Mouse (Mus musculus) G1E (cell line): Measurements from ENCODE around the gene Tmem202. TPM values are rescaled to one million over a fixed set of nuclear protein-coding genes. Genes with fewer than 3 reads are reported as not detected.

Experiments used
- ATAC-seq: 2 replicates; pipeline ENCODE4 v1.8.0; 2016; ENCODE audit warnings: mild to moderate bottlenecking; ENCODE audit not compliant: insufficient number of reproducible peaks, poor library complexity, low FRiP score, severe bottlenecking; ENCODE audit errors: extremely low read depth
- DNase-seq: peaks from one replicate; pipeline ENCODE4 v3.0.0; 2012; ENCODE audit warnings: low spot score
- H3K27me3 ChIP-seq: 2 replicates; pipeline ENCODE4 v1.6.1; 2012; ENCODE audit warnings: mild to moderate bottlenecking, low read length, inconsistent platforms; ENCODE audit not compliant: insufficient read depth
- H3K36me3 ChIP-seq: replicated peaks from 2 replicates; pipeline ENCODE3; 2012; ENCODE audit warnings: mild to moderate bottlenecking, inconsistent platforms
- H3K4me1 ChIP-seq: 2 replicates; pipeline ENCODE4 v1.6.1; 2012; ENCODE audit warnings: low read depth, low read length, inconsistent platforms, mixed read lengths; ENCODE audit not compliant: insufficient read depth
- H3K4me3 ChIP-seq: 2 replicates; pipeline ENCODE4 v1.5.1; 2012; ENCODE audit warnings: low read depth, mild to moderate bottlenecking, inconsistent platforms, low read length, moderate library complexity, mixed read lengths
- H3K9me3 ChIP-seq: replicated peaks from 2 replicates; pipeline ENCODE4 v1.6.1; 2012; ENCODE audit warnings: inconsistent platforms
- CTCF ChIP-seq: IDR thresholded peaks from 2 replicates; pipeline ENCODE4 v1.5.1; 2012; ENCODE audit warnings: low read depth, low read length, inconsistent platforms, mixed read lengths
- GATA1 ChIP-seq: IDR thresholded peaks from 2 replicates; pipeline ENCODE4 v1.6.1; 2012; ENCODE audit warnings: borderline replicate concordance, low read length, inconsistent platforms, mixed read lengths
- GATA2 ChIP-seq: IDR thresholded peaks from 2 replicates; pipeline ENCODE4 v1.6.1; 2012; ENCODE audit warnings: low read depth, low read length, inconsistent platforms, borderline replicate concordance
- POLR2AphosphoS5 ChIP-seq: IDR thresholded peaks from 2 replicates; pipeline ENCODE4 v1.6.1; 2012; ENCODE audit warnings: low read depth, low read length, inconsistent platforms; ENCODE audit not compliant: insufficient replicate concordance
- TAL1 ChIP-seq: conservative IDR thresholded peaks from 2 replicates; pipeline ENCODE4 v1.6.1; 2012; ENCODE audit warnings: low read depth, low read length, inconsistent platforms, mixed read lengths
- polyA plus RNA-seq: library from polyadenylated mRNA; stranded (reverse); fragments of >175 nt; gene quantifications from 2 replicates; pipeline ENCODE4 v1.2.3, GENCODE M21; 2012
- total RNA-seq, 2 experiments: library from RNA; stranded (forward) in 1 of 2; stranded (reverse) in 1 of 2; fragments of 200-1000 nt in 1 of 2; fragments of >200 nt in 1 of 2; fragmentation: Nextera tagmentation in 1 of 2; gene quantifications; 2 replicates each; pipeline ENCODE4 v1.2.3; 2014 to 2017

The Tmem202 gene
- total and polyA plus RNA-seq, 3 experiments = not detected

DNA sequence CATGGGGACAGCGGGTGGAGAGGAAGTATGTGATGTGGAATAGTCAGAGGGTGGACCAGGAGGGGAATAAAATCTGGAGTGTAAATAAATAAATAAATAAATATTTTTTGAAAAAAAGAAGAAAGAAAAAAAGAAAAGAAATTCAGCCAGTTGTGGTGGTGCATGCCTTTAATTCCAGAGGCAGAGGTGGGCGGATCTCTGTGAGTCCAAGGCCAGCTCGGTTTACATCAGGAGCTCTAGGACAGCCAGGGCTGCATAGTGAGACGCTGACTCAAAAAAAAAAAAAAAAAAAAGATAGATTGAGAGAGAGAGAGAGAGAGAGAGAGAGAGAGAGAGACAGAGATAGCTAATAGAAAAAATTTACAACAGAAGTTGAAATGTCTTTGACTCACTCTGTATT is 27.3 kb downstream of the Tmem202 start:
- ATAC-seq (no peak), DNase-seq (no peak)
- Histone ChIP-seq H3K36me3 (no peaks in the 10 kb centered on the region), H3K9me3 (no peaks in the 10 kb centered on the region), H3K27me3 (peaks cover 10% of the 10 kb centered on the region), H3K4me3 (no peak overlapping the region), H3K4me1 (no peaks in the 10 kb centered on the region)
- no peak for TF ChIP-seq POLR2AphosphoS5
- no peak for TF ChIP-seq TAL1

DNA sequence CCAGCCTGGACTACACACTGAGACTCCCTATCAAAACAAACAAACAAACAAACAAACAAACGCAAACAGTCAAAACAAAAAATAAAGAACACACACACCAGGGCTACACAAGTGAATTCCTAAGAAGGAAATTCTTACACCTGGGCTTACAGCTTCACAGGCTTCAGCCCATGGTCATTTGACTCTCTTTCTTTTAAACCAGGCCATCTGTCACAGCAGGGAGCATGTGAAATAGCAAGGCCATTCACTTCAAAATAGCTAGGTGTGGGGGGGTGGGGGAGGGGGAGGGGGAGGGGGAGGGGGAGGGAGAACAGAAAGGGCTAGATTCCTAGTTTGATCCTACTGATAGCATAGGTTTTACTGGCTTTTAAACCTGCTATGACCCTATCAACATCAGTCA is 31.5 kb downstream of the Tmem202 start:
- Histone ChIP-seq H3K4me3 (no peak overlapping the region), H3K27me3 (peaks cover 2% of the 10 kb centered on the region; the same call in 1 of the 2 replicates), H3K4me1 (no peaks in the 10 kb centered on the region), H3K9me3 (no peaks in the 10 kb centered on the region), H3K36me3 (no peaks in the 10 kb centered on the region)
- ATAC-seq = no peak
- no peak for TF ChIP-seq POLR2AphosphoS5
- no peak for TF ChIP-seq GATA1
- TF ChIP-seq TAL1 = no peak
- TF ChIP-seq CTCF = no peak
- no peak for TF ChIP-seq GATA2
- no peak for DNase-seq

DNA sequence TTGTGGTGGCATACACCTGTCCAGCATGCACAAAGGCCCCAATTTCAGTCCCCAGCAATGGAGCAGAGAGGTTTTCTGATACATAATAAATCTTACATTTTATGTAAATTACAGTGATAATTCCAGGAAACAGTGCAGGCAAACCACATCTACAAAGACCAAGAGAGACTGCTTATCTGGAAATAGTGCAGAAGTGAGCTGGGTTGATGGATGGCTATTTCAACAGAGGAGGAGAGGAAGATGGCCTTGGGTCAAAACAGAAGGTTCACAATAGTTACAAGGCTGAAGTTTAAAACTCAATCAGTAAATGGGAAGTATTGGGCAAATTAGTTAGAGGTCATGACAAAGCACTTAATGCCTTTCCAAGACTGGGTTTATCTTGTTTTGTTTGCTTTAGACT is 52.3 kb downstream of the Tmem202 start:
- Histone ChIP-seq H3K36me3 (peaks cover 6% of the 10 kb centered on the region), H3K4me1 (peaks cover 15% of the 10 kb centered on the region; the same call in 1 of the 2 replicates), H3K27me3 (no peaks in the 10 kb centered on the region), H3K4me3 (peak overlapping the region; percentile 97), H3K9me3 (no peaks in the 10 kb centered on the region)
- no peak for TF ChIP-seq TAL1
- TF ChIP-seq CTCF = no peak
- TF ChIP-seq GATA1 = no peak
- no peak for TF ChIP-seq POLR2AphosphoS5
- no peak for DNase-seq
- no peak for ATAC-seq

DNA sequence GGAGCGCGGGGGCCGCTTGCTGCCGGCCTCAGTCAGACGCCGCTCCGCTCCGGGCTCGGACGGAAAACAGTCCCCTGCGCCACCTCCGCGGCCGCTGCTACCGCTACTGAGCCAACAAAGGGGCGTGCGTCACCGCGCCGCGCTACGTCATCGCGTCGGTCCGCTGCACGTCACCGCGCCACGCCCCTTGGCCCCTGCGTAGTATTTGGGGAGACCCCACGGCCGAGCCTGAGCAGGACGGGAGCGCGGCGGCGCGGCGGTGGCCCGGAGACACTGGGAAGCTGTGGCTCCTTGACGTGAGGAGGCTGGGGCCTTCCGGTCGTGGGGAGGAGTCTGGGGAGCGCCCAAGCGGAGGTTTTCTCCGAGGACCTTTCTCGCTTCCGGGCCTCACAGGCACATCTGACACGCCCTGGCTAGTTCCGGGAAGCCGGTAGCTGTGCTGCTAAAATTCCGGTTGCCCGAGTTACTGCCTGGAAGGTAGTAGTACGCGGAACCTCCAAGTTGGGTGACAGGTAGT is 53.0 kb downstream of the Tmem202 start, which contains the start of gene Arih1:
Arih1 (minus strand) TSS at position 70 of the 517 bp plus-strand sequence.
- H3K4me1 ChIP-seq = peaks cover 16% of the 10 kb centered on the region; the same call in 1 of the 2 replicates
- peak within 1 kb of the TSS; percentile 97 for H3K4me3 ChIP-seq
- ATAC-seq = peak; percentile 92
- H3K36me3 ChIP-seq = peaks cover 7% of the 10 kb centered on the region
- no peaks in the 10 kb centered on the region for H3K27me3 ChIP-seq
- DNase-seq = peak; percentile 95
- TF ChIP-seq GATA2 (no peak), POLR2AphosphoS5 (no peak), TAL1 (no peak), CTCF (no peak), GATA1 (no peak)
- no peaks in the 10 kb centered on the region for H3K9me3 ChIP-seq

DNA sequence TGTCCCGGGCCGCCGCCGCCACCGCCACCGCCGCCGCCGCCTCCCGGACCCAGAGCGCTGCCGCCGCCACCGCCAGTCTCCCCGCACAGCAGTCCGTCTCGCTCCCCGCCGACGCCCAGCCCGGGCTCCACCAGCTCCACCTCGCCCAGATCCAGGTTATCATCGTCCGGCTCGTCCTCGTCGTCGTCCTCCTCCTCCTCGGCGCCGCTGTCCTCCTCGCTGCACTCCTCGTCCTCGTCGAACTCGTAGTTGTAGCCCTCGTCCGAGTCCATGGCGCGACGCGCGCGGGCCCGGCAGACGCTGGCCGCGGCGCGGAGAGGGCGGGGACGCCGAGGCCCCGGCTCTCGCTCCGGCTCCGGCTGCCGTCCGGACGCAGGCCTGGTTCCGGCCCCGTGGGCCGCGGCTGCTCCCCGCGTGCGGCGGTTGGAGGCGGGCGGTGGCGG is 53.5 kb downstream of the Tmem202 start:
- peaks cover 16% of the 10 kb centered on the region; the same call in 1 of the 2 replicates for H3K4me1 ChIP-seq
- no peaks in the 10 kb centered on the region for H3K9me3 ChIP-seq
- TF ChIP-seq GATA1 (no peak), GATA2 (no peak), POLR2AphosphoS5 (no peak), TAL1 (no peak), CTCF (no peak)
- no peaks in the 10 kb centered on the region for H3K27me3 ChIP-seq
- ATAC-seq (no peak), DNase-seq (peak; percentile 55)
- H3K4me3 ChIP-seq = peak overlapping the region; percentile 97
- peaks cover 7% of the 10 kb centered on the region for H3K36me3 ChIP-seq

DNA sequence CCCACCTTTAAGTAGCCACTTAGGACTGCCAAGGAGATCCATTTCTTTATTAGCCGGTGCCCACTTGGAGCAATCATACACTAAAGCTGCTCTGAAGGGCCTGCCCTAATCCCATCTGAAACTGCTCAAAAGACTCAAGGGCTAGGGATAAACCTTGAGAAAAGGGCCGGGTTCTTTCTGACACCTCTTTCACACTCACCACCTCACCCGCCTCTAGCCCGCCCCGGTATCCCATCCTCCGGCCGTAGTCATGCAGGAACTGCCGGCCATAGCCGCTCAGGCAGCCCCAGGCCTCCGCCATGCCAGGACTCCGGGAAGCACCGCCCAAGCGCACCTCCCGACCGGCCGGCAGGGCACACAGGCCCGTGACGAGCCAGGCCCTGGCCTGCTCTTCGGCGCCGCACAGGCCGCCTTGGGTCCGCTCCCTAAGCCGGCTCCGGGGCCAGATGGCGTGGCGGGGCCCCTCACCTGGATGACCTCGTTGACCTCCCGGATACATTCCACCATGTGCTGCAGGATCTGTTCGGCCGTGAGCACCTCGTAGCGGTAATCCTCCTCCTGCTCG is 54.1 kb downstream of the Tmem202 start:
- no peaks in the 10 kb centered on the region for H3K27me3 ChIP-seq
- DNase-seq = peak; percentile 51

DNA sequence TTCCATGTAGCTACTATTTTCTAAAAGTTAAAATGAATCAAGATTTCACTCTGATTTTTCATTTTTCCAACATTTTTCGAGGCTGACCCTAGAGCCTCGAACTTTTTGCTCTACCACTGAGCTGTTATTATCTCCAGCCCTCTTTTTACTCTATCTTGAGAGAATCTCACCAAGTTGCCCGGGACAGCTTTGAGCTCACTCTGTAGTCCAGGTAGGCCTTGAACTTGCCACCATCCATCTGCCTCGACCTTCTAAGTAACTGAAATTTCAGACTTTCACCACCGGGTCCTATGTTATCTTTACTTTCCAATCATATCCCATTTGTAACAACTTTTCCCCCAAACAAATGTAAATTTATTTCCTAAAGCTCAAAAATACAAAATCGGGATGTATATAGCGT is 54.9 kb downstream of the Tmem202 start:
- peaks cover 10% of the 10 kb centered on the region for H3K36me3 ChIP-seq
- TF ChIP-seq POLR2AphosphoS5 (no peak), CTCF (no peak), GATA2 (no peak), GATA1 (no peak), TAL1 (no peak)

More for the DNA sequence above, 54.1 kb downstream of the Tmem202 start:
- Histone ChIP-seq H3K4me3 (peak overlapping the region; percentile 97), H3K9me3 (no peaks in the 10 kb centered on the region), H3K36me3 (peaks cover 7% of the 10 kb centered on the region), H3K4me1 (peaks cover 20% of the 10 kb centered on the region; the same call in 1 of the 2 replicates)
- TF ChIP-seq CTCF = no peak
- TF ChIP-seq GATA2 = no peak
- TF ChIP-seq TAL1 = no peak
- no peak for TF ChIP-seq POLR2AphosphoS5
- no peak for TF ChIP-seq GATA1
- ATAC-seq = no peak

More for the DNA sequence above, 54.9 kb downstream of the Tmem202 start:
- peaks cover 20% of the 10 kb centered on the region; the same call in 1 of the 2 replicates for H3K4me1 ChIP-seq
- DNase-seq (no peak), ATAC-seq (no peak)
- peak overlapping the region; percentile 97 for H3K4me3 ChIP-seq
- H3K9me3 ChIP-seq = no peaks in the 10 kb centered on the region
- no peaks in the 10 kb centered on the region for H3K27me3 ChIP-seq
